Mouse (Mus musculus) lung, embryonic 16.5 days (tissue): ENCODE results near the gene Sap30bp. TPM values are rescaled to one million over a fixed set of nuclear protein-coding genes. Genes with fewer than 3 reads are reported as not detected.

Source experiments
- ATAC-seq: fragments of 200-750 bp; cut with Nextera tagmentation; 2 replicates; pipeline ENCODE4 v1.8.0; 2017; ENCODE audit warnings: low read depth, mild to moderate bottlenecking, moderate library complexity
- H3K27ac ChIP-seq: fragments of 300-500 bp; sonication (generic); 2 replicates; pipeline ENCODE4 v1.5.1; 2014; ENCODE audit warnings: mild to moderate bottlenecking, control low read depth, low read length
- H3K27me3 ChIP-seq: fragments of 300-500 bp; sonication (generic); 2 replicates; pipeline ENCODE4 v1.6.1; 2014; ENCODE audit warnings: low read depth, low read length, mixed read lengths; ENCODE audit not compliant: control insufficient read depth, insufficient read depth
- H3K36me3 ChIP-seq: fragments of 300-500 bp; sonication (generic); 2 replicates; pipeline ENCODE4 v1.6.1; 2014; ENCODE audit warnings: low read length; ENCODE audit not compliant: control insufficient read depth, insufficient read depth
- H3K4me1 ChIP-seq: fragments of 300-500 bp; sonication (generic); replicated peaks from 2 replicates; pipeline ENCODE4 v1.6.1; 2014; ENCODE audit warnings: low read length, mixed read lengths; ENCODE audit not compliant: control insufficient read depth, insufficient read depth
- H3K4me2 ChIP-seq: fragments of 300-500 bp; sonication (generic); 2 replicates; pipeline ENCODE4 v1.6.1; 2014; ENCODE audit warnings: low read depth, low read length, control low read depth
- H3K4me3 ChIP-seq: fragments of 300-500 bp; sonication (generic); 2 replicates; pipeline ENCODE4 v1.5.1; 2014; ENCODE audit warnings: mild to moderate bottlenecking, low read length, control low read depth
- H3K9ac ChIP-seq: fragments of 300-500 bp; sonication (generic); 2 replicates; pipeline ENCODE4 v1.6.1; 2014; ENCODE audit warnings: low read length, control low read depth
- H3K9me3 ChIP-seq: fragments of 300-500 bp; sonication (generic); 2 replicates; pipeline ENCODE4 v1.6.1; 2016; ENCODE audit warnings: low read length; ENCODE audit not compliant: control insufficient read depth
- WGBS: fragments of 180-500 bp; shearing (Covaris S2); extraction: QIAGEN DNeasy Blood & Tissue Kit; methylation state at CpG from one replicate; pipeline ENCODE4 v1.1.7; 2014; 5-methylcytosine and 5-hydroxymethylcytosine counted together
- polyA plus RNA-seq: library from polyadenylated mRNA; unstranded; fragments of >200 nt; fragmentation: Nextera tagmentation; extraction: Ambion mirVana; gene quantifications from 2 replicates; pipeline ENCODE4 v1.2.1, GENCODE M21; 2015

The Sap30bp gene
- polyA plus RNA-seq, 1 experiment from 2014 or later: 36.8 TPM

DNA sequence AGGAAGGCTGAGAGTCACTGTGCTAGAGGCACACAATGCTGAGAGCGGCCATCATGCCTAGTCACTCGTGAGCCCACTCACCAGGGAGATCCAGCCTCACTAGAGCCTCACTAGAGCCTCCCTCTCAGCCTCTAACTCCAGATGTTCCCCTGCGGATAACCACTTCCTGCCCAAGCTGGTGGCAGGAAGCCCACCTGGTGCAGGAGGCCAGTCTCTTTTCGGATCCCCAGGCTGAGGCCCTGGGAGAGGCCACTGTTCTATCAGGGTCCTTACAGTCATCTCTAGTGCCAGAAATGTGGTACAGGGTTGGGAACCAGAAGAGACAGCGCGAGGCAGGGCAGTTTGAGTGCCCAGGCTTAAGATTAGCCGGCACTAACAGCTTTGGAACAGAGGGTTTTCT lies 34.6 kb upstream of the Sap30bp start:
- H3K4me3 ChIP-seq: no peak overlapping the region
- ATAC-seq: no peak
- H3K9me3 ChIP-seq: no peaks in the 10 kb centered on the region
- H3K27ac ChIP-seq: no peak overlapping the region
- H3K27me3 ChIP-seq: no peaks in the 10 kb centered on the region
- no peak overlapping the region for H3K4me2 ChIP-seq
- peaks cover 38% of the 10 kb centered on the region for H3K4me1 ChIP-seq
- H3K36me3 ChIP-seq: peaks cover 6% of the 10 kb centered on the region; the same call in 1 of the 2 replicates
- H3K9ac ChIP-seq: no peak overlapping the region
- 78% methylated on average over 7 of the region's 7 CpGs for WGBS

DNA sequence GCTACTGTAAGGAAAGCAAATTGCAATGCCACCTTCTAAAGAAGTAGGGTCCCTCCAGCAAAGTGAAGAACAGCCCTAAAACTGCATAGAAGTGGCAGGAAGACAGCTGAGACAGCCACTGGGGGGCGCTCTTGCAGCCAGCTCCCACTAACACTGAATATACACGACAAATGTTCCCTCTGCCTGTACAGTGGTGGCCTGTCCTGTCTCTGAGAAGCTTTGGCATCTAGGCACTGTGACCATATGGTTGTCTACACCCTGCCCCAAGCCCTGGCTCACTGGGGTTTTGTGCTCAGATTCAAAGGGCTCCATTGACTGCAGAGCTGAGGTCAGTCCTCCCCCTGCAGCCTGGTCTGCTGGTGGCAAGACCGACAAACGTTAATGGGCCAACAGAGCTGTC lies 34.2 kb upstream of the Sap30bp start:
- Histone ChIP-seq H3K4me1 (peaks cover 42% of the 10 kb centered on the region), H3K9me3 (no peaks in the 10 kb centered on the region), H3K9ac (no peak overlapping the region), H3K4me2 (no peak overlapping the region), H3K4me3 (no peak overlapping the region), H3K27ac (no peak overlapping the region), H3K27me3 (no peaks in the 10 kb centered on the region), H3K36me3 (peaks cover 5% of the 10 kb centered on the region; the same call in 1 of the 2 replicates)
- 12% methylated on average over 4 of the region's 4 CpGs for WGBS
- no peak for ATAC-seq

DNA sequence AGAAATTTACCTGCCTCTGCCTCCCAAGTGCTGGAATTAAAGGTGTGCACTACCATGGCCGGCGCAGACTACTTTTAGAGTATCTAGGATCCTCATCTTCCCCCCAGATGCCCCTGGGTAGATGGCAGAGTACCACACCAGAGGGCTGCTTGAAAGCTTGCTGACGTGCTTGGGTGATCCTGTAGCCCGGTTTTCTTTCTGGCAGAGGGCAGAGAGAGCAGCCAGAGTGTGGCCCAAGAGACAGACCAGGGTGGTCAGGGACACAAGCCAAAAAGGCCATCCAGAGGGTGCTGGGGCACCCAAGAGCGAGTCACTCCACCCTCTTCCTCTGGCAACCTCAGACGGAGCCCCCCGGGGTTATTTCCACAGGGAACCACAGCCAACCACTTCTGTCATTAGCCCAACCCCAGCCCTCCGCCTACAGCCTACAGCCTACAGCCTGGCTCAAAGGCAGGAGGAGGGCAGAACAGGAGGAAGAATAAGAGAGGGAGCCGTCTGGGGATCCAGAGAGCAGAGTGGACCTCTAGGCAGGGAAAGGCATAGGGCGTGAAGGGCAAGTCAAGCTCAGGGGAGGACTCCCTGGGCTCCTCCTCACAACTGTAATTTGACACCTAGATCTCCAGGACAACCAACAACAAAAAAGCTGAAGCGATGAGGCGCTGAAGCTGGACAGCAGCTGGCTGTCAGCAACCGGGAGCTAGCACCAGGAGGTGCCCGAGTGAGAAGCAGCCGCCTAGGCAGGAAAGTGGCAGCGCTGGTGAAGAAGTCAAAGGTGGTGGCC lies 33.4 kb upstream of the Sap30bp start, which contains the start of gene Smim5:
Smim5 (plus strand) TSS at position 481 of the 781 bp plus-strand sequence.
- 25% methylated on average over 16 of the region's 16 CpGs for WGBS
- Histone ChIP-seq H3K4me3 (peak within 1 kb of the TSS; percentile 12; the same call in 1 of the 2 replicates), H3K4me2 (peak within 1 kb of the TSS; percentile 18)

DNA sequence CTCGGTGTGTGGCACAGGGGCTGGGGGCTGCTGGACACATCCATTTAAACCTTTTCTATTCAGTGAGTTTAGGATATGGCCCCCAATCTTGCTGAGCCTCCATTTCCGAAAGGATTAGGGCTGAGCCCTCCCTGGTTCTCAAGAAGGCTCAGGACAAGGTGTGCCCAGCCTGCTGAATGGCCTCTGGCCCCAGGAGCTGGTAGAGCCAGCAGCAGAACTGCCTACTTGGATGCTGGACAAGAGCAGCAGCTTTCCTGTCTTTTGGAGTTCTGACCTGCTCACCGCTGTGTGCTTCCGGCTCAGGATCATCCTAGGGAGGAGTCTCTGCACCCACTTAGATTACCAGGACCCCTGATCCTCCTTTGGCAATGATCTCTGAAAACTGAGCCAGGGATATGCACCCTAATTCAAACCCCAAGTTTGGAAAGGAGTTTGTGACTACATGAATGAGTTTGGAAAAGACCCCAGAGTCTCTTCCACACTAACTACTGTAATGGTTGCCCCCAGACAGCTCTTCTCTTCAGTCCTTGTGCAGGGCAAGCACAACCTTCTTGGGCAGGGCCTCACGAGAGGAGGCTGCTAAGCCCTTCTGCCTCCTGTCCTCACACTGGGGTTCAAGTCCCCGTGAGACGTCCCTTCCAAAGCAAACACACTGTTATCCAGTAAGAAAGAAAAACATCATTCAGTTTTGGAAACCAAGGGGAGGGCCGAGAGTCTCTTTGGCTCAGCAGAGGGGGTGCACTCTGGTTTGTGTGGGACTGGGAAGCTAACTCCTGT lies 32.3 kb upstream of the Sap30bp start:
- no peaks in the 10 kb centered on the region; the same call in 1 of the 2 replicates for H3K36me3 ChIP-seq
- no peaks in the 10 kb centered on the region for H3K9me3 ChIP-seq
- H3K27me3 ChIP-seq: no peaks in the 10 kb centered on the region
- no peak for ATAC-seq
- H3K9ac ChIP-seq: peak overlapping the region; percentile 10; the same call in 1 of the 2 replicates
- no peak overlapping the region for H3K27ac ChIP-seq
- H3K4me3 ChIP-seq: peak overlapping the region; percentile 12; the same call in 1 of the 2 replicates
- WGBS: 67% methylated on average over 8 of the region's 8 CpGs
- H3K4me1 ChIP-seq: peaks cover 60% of the 10 kb centered on the region
- H3K4me2 ChIP-seq: peak overlapping the region; percentile 6; the same call in 1 of the 2 replicates

More for the DNA sequence above, 33.4 kb upstream of the Sap30bp start, which contains the start of gene Smim5:
- peaks cover 2% of the 10 kb centered on the region; the same call in 1 of the 2 replicates for H3K36me3 ChIP-seq
- ATAC-seq: peak; percentile 72
- no peaks in the 10 kb centered on the region for H3K27me3 ChIP-seq
- H3K27ac ChIP-seq: peak within 1 kb of the TSS; percentile 45
- H3K4me1 ChIP-seq: peaks cover 50% of the 10 kb centered on the region
- H3K9me3 ChIP-seq: no peaks in the 10 kb centered on the region
- H3K9ac ChIP-seq: peak within 1 kb of the TSS; percentile 10; the same call in 1 of the 2 replicates

DNA sequence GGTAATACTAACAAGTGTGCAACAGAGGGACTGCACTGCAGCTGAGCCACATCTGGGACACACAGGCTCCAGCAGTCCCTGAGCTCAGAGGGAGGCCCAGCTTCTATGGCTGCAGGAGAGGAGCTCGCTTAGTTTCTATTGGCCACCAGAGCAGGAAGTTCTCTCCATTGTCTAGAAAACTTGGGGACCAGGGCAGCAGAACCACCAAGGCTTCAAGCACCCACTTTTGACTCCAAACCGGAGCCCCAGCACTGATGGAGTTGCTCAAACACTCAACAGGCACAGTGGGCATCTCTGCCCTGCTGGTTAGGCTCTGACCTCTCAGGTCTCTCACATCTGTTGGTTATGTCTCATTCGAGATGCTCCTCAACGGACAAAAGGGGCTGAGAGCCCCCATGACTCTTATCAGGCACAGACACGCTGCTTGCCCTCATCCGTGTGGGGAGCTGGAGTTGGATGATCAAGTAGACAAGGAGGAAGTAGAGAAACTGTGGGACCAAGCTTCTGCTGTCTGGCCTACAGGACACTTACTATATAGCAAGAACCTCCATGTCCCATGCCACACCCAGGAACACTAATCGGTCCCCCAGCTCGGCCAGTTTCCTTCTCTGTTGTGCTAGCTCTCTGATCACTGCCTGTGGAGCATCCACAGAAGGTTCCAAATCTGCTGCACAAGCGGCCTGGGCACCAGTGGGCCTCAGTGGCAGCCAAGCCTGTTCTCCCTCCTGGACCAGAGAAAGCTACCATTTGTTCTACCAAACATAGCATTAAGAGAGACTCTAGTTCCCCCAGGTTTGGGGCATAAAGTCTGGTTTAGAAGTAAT lies 31.5 kb upstream of the Sap30bp start:
- H3K4me1 ChIP-seq: peaks cover 65% of the 10 kb centered on the region
- H3K4me3 ChIP-seq: no peak overlapping the region
- no peaks in the 10 kb centered on the region for H3K9me3 ChIP-seq
- H3K27ac ChIP-seq: 0 out of 2 replicates have a peak overlapping the region, but pooled peaks have one; percentile 8
- ATAC-seq: no peak
- no peaks in the 10 kb centered on the region; the same call in 1 of the 2 replicates for H3K36me3 ChIP-seq
- no peaks in the 10 kb centered on the region for H3K27me3 ChIP-seq
- 81% methylated on average over 9 of the region's 9 CpGs for WGBS
- H3K9ac ChIP-seq: 0 out of 2 replicates have a peak overlapping the region, but pooled peaks have one; percentile 29
- H3K4me2 ChIP-seq: peak overlapping the region; percentile 8; the same call in 1 of the 2 replicates

DNA sequence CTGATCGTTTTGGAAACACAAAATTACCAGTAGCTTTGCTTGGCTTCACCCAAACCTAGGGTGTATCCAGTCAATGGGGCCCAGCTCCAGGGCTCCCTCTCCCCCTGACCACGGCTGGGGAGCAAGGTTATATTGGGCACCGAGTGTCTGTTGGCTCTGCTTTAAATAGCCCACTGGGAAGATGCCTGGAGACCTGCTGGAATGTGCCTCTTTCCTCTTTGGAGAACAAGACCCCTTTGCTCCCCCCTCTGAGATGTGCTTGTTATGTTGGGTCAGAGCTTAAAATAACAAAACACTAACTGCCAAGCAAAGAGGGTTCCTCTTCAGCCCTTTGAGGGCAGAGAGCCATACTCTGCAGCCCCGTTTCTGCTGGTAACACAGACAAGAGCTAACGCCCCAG lies 30.9 kb upstream of the Sap30bp start:
- H3K9ac ChIP-seq: no peak overlapping the region
- H3K9me3 ChIP-seq: no peaks in the 10 kb centered on the region
- no peaks in the 10 kb centered on the region for H3K36me3 ChIP-seq
- peak overlapping the region; percentile 82 for H3K27ac ChIP-seq
- H3K27me3 ChIP-seq: no peaks in the 10 kb centered on the region
- H3K4me1 ChIP-seq: peaks cover 65% of the 10 kb centered on the region
- H3K4me3 ChIP-seq: no peak overlapping the region
- no peak overlapping the region for H3K4me2 ChIP-seq
- ATAC-seq: no peak
- 71% methylated on average over 5 of the region's 5 CpGs for WGBS

DNA sequence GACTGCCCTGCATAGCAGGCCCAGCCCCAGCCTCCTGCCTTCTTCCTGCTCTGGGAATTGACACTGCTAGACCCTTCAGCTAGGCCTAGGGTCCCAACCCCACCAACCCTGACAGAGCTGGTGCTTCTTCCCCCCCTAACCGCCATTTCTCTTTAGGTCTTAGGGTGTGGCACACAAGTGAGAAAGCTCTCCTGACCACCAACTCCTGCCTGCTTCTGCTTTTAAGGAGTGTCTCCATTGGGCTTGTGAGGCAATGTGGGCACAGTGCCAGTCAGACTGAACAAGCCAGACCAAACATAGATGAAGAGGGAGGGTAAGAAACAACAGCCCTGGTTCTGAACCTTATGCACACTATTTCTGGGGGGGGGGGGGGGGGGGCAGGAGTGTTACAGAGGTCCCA lies 30.3 kb upstream of the Sap30bp start:
- H3K4me2 ChIP-seq: no peak overlapping the region
- no peaks in the 10 kb centered on the region for H3K36me3 ChIP-seq
- H3K9me3 ChIP-seq: no peaks in the 10 kb centered on the region
- peak overlapping the region; percentile 82 for H3K27ac ChIP-seq
- WGBS: 53% methylated on average over 1 of the region's 1 CpGs
- no peak overlapping the region for H3K4me3 ChIP-seq
- H3K27me3 ChIP-seq: no peaks in the 10 kb centered on the region
- no peak for ATAC-seq
- peaks cover 65% of the 10 kb centered on the region for H3K4me1 ChIP-seq
- H3K9ac ChIP-seq: no peak overlapping the region

DNA sequence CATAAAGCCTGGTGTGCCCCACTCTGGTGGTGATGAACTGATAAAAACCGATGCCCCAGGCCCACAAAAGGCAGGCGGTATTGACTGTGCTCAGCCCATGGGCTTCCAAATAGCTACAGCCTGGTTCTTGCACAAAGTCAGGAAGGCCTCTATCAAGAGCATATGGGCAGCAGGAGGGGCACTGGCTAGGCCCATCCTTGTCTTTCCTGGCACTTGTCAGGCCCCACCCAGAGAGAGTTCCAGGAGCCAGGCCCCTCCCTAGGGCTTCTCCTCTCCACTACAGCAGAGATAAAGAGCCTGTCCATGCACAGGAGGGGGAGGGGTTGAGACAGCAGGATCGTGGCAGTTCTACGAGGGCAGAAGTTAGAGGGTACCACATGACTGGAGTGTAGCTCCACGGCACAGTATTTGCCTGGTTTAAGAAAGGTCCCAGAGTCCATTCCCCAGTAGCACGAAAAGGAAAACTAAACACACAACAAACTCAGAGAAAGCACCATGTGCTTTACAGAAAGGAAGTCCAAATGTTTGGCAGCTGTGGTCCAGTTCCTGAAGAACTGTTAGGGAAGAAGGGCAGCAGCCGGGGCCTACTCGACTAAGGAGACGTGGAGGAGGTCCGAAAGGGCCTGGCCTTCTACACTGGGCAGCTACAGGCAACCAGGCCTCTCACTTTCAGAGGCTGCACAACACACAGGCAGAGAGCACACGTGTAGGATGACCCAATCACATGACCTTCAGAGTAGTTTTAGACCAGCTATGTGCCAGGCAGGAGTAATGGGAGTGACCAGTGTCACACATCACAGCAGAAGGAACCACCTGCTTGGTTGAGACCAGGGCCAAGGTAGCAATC lies 29.5 kb upstream of the Sap30bp start:
- Histone ChIP-seq H3K9me3 (no peaks in the 10 kb centered on the region), H3K27me3 (no peaks in the 10 kb centered on the region), H3K4me1 (peaks cover 65% of the 10 kb centered on the region), H3K4me3 (no peak overlapping the region), H3K27ac (peak overlapping the region; percentile 64), H3K9ac (no peak overlapping the region), H3K36me3 (no peaks in the 10 kb centered on the region), H3K4me2 (no peak overlapping the region)
- 41% methylated on average over 11 of the region's 11 CpGs for WGBS
- peak; percentile 60 for ATAC-seq
